Comparison of ENCODE assay signal across 8 mouse cellular contexts in genomic region chr11:101582054-101583035, GRCm38 (mm10). TPM values are rescaled to one million over a fixed set of nuclear protein-coding genes. Genes with fewer than 3 reads are reported as not detected.
DNase-seq lines count a peak whose midpoint lies in the region; ATAC-seq and TF ChIP-seq lines count a peak whose summit lies in the region.

Gene Tmem106a, plus strand, starts transcription at chr11:101582242.

- no peak for TF ChIP-seq CTCF in C2C12 (IDR thresholded peaks at IDR 0.05; ENCODE audit: control insufficient read depth, insufficient read depth, insufficient read length)

- no peaks in the 10 kb centered on the region for H3K27me3 ChIP-seq in C2C12 (ENCODE audit: control insufficient read depth, insufficient read depth, insufficient read length)

- peaks cover 26% of the 10 kb centered on the region for H3K36me3 ChIP-seq in C2C12 (ENCODE audit: control insufficient read depth, insufficient read depth)

- peak; percentile 76 to 93 for DNase-seq in adrenal gland, adult (ENCODE audit: inconsistent age in 2 of 2, low spot score in 1 of 2)
- DNase-seq in heart, postnatal 10 days: peak; percentile 67 to 69
- DNase-seq in kidney, postnatal 4 days: peak; percentile 88
- DNase-seq in mesoderm, embryonic 11.5 days (ENCODE audit: low read depth, low spot score): peak; percentile 59
- DNase-seq in spleen, postnatal 36 days (ENCODE audit: low spot score in 2 of 2): peak; percentile 44 to 60
- no peak for DNase-seq in frontal cortex, postnatal 10 days (ENCODE audit: low spot score in 2 of 2)

- H3K79me2 ChIP-seq in C2C12 (ENCODE audit: control insufficient read depth, insufficient read depth): no peaks in the 10 kb centered on the region

- ATAC-seq in erythroid progenitor cell, adult 5-6 weeks (replicated peaks; ENCODE audit: low FRiP score, poor library complexity, severe bottlenecking): peak; percentile 93

- H3ac ChIP-seq in C2C12 (ENCODE audit: control insufficient read depth, insufficient read length, low read depth): peak within 1 kb of the TSS; percentile 10

- H3K79me3 ChIP-seq in C2C12 (ENCODE audit: low read depth): no peaks in the 10 kb centered on the region

- intact Hi-C loops in heart, postnatal 10 days (cut with DNase I): no loop called here

- peak within 1 kb of the TSS; percentile 7 for H3K4me3 ChIP-seq in C2C12 (ENCODE audit: insufficient read depth, poor library complexity, severe bottlenecking)

TF ChIP-seq in C2C12, 6 proteins besides CTCF, POLR2A, EP300 and RAD21:
- TF ChIP-seq USF1 (IDR thresholded peaks at IDR 0.05; ENCODE audit: low read depth): no peak
- TF ChIP-seq CEBPB (IDR thresholded peaks at IDR 0.05; ENCODE audit: low read depth): no peak
- no peak for TF ChIP-seq MAX (IDR thresholded peaks at IDR 0.05)
- TF ChIP-seq MYOG (IDR thresholded peaks at IDR 0.05; ENCODE audit: control insufficient read depth, extremely low read depth, insufficient read length): no peak
- TF ChIP-seq MYOD1 (IDR thresholded peaks at IDR 0.05; ENCODE audit: control insufficient read depth, insufficient read length, low read depth): no peak
- TF ChIP-seq FOSL1 (IDR thresholded peaks at IDR 0.05; ENCODE audit: insufficient read depth, low read length, poor library complexity, severe bottlenecking): no peak

RNA-seq across cellular contexts. Expression of gene Tmem106a, which starts in this region (rescaled TPM):
- 1.0 TPM for polyA plus RNA-seq in C2C12 (2012; fragmentation: generic; extraction: Trizol)
- total RNA-seq in erythroid progenitor cell, adult 5-6 weeks (2015; ENCODE audit: low replicate concordance): 13.7 and 22.2 TPM in 2 replicates
- total RNA-seq in erythroid progenitor cell, adult 5-6 weeks (2017; ENCODE audit: low replicate concordance): 2.6 and 3.0 TPM in 2 replicates
- total RNA-seq in heart, postnatal 10 days (2021): 1 to 10 TPM; 3.1 to 4.2 TPM

Comparison
In these comparisons a context has a peak if more than half of its experiments do, and no peak if none do; other contexts are left out.
1. DNase-seq: peak in adrenal gland, adult (2 of 2), heart, postnatal 10 days (2 of 2), kidney, postnatal 4 days (2 of 2), mesoderm, embryonic 11.5 days (single experiment) and spleen, postnatal 36 days (2 of 2); none in frontal cortex, postnatal 10 days (0 of 2).